ENCODE assay signal across 16 mouse cellular contexts in the genomic region with DNA sequence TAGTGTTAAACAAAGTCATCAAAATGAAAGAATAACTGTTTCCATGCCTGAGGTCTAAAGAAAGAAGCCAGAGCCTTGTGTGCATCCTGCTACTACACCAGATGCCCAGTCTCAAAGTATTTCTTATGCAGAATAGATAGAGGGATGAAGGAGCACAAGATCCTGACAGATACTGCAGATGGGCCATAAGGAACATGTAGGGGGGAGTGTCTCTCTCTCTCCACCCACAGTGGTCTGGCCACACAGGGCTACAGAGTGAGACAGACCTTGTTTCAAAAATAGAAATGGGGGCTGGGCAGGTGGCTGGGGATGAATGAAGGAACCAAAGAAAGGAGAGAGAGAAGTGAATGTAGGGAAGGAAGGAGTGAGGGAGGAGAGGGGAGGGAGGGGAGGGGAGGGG.
"Had no signal": no experiment of that assay in that cellular context is flagged by ENCODE, and none has a peak within 500 bp of the region (broad histone marks: within the 10 kb centered on the region; RNA-seq: fewer than 3 reads in every experiment).

No protein-coding gene starts in this region.

- ATAC-seq: liver, postnatal 0 days; midbrain, embryonic 15.5 days had no signal

- H3K4me2 ChIP-seq: limb, embryonic 12.5 days; liver, embryonic 13.5 days; lung, embryonic 15.5 days; midbrain, embryonic 11.5 days; midbrain, embryonic 15.5 days; neural tube, embryonic 13.5 days had no signal

- H3K4me3 ChIP-seq: limb, embryonic 12.5 days; liver, embryonic 13.5 days; lung, embryonic 15.5 days; megakaryocyte, embryonic 14.5 days; midbrain, embryonic 15.5 days; neural tube, embryonic 13.5 days had no signal

- H3K27me3 ChIP-seq: limb, embryonic 12.5 days; liver, embryonic 13.5 days; lung, embryonic 15.5 days; megakaryocyte, embryonic 14.5 days; midbrain, embryonic 15.5 days; neural tube, embryonic 13.5 days had no signal

- DNase-seq: kidney, postnatal 36 days; layer of hippocampus, adult 9-11 months; liver; liver, embryonic 13.5 days; liver, postnatal 0 days; lung, postnatal 14 days; right cerebral cortex, postnatal 14 days; thymus, postnatal 36 days had no signal

- H3K27ac ChIP-seq: kidney, postnatal 0 days; lung, embryonic 15.5 days; macrophage; midbrain, embryonic 15.5 days; neural tube, embryonic 13.5 days had no signal

- H3K36me3 ChIP-seq: limb, embryonic 12.5 days; liver, embryonic 13.5 days; lung, embryonic 15.5 days; midbrain, embryonic 15.5 days; neural tube, embryonic 13.5 days had no signal

- H3K9ac ChIP-seq: limb, embryonic 12.5 days; liver, embryonic 13.5 days; liver, postnatal 0 days; lung, embryonic 15.5 days; midbrain, embryonic 15.5 days; neural tube, embryonic 13.5 days had no signal

- H3K9me3 ChIP-seq: limb, embryonic 12.5 days; liver, embryonic 13.5 days; lung, embryonic 15.5 days; megakaryocyte, embryonic 14.5 days; midbrain, embryonic 15.5 days; neural tube, embryonic 13.5 days had no signal
